Mouse (Mus musculus): ENCODE measurements at regions not wholly inside any gene's neighbourhood (a gene's known extent, or its start where the extent isn't known, plus 50 kb on each side); places are given as distances from the start of the nearest gene placed in this dataset.

DNA sequence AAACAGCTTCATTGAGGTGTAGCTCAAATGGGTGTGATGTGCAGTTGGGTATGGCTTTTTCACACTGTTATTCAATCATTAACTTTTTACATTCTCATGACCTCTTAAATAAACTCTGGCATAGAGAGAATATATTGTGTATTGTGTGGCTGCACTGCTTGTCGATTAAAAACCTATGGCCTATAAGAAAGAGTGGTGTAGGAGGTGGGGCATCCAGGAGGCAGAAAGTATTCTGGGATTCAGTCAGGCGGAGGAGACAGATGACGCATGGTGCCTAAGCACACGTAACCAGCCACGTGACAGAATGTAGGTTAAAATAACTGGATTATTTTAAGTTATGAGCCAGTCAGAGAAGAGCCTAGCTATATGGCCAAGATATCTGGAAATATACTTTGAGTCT lies 78.2 kb upstream of the Slc16a7 start:
- DNase-seq (ENCODE audit: low read depth) = no peak
- TF ChIP-seq POLR2A (IDR thresholded peaks at IDR 0.05; ENCODE audit: borderline replicate concordance, extremely low read depth, insufficient read depth, insufficient read length, poor library complexity, severe bottlenecking) (no peak), CTCF (IDR thresholded peaks at IDR 0.05; ENCODE audit: borderline replicate concordance, extremely low read depth, insufficient read depth, insufficient read length) (no peak)

DNA sequence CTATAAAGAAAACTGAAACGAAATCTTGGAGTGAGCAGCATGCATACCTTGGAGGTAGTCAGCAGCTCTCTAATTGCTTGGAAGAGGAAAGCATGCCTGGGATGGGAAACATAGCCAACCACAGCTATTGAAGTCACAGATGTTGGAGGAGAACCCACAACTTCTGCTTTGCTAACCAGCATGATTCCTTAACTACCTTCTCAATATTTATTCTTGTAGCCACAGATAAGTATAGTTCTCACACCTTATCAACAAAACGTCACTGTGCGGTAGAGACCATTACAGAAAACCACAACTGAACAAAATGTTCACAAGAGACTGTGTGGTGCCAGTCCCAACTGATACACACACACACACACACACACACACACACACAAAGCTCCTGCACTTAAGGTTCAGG lies 99.1 kb upstream of the Slc16a7 start:
- TF ChIP-seq CTCF (IDR thresholded peaks at IDR 0.05; ENCODE audit: borderline replicate concordance, extremely low read depth, insufficient read depth, insufficient read length) = no peak
- TF ChIP-seq POLR2A (IDR thresholded peaks at IDR 0.05; ENCODE audit: borderline replicate concordance, extremely low read depth, insufficient read depth, insufficient read length, poor library complexity, severe bottlenecking) = no peak
- no peak for DNase-seq (ENCODE audit: low read depth)

DNA sequence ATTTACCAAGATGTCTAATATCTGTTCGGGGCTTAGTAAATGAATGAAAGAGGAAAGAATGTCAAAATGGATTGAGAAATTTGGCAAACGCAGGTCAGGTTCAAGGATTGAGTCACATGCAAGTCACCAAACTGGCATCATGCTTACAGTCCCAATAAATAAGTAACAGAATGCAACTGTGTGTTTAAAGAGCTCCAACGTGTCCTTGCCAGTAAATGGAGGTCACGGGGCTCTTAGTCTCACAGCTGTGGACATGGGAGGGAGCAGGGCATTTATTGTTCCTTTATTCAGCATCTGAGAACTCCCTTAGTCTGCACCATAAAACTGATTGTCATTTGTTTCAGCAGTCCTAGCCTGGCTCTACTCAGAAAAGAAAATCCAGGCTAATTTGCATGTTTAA lies 101.1 kb upstream of the Slc16a7 start:
- peak; percentile 25 for DNase-seq (ENCODE audit: low read depth)
- no peak for TF ChIP-seq POLR2A (IDR thresholded peaks at IDR 0.05; ENCODE audit: borderline replicate concordance, extremely low read depth, insufficient read depth, insufficient read length, poor library complexity, severe bottlenecking)
- TF ChIP-seq CTCF (IDR thresholded peaks at IDR 0.05; ENCODE audit: borderline replicate concordance, extremely low read depth, insufficient read depth, insufficient read length) = no peak

DNA sequence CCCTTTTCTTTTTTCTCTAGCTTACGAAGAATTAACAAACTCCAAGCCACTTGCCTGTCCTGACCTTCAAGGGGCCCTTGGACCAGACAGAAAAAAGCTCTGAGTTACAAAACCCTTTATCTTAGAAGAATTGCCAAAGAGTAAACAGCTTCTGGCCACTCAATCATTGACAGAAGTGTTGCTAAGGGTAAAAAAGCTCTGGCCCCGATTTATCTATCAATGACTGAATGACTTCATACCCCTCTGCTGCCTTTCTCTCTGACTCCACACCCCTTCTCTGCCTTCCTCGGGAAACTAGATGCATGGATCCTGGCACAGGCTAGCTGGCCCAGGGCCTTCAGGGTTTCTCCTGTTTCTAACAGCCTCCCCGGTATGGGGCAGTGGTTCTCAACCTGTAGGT lies 105.2 kb upstream of the Slc16a7 start:
- no peak for TF ChIP-seq POLR2A (IDR thresholded peaks at IDR 0.05; ENCODE audit: borderline replicate concordance, extremely low read depth, insufficient read depth, insufficient read length, poor library complexity, severe bottlenecking)
- TF ChIP-seq CTCF (IDR thresholded peaks at IDR 0.05; ENCODE audit: borderline replicate concordance, extremely low read depth, insufficient read depth, insufficient read length) = no peak
- no peak for DNase-seq (ENCODE audit: low read depth)

DNA sequence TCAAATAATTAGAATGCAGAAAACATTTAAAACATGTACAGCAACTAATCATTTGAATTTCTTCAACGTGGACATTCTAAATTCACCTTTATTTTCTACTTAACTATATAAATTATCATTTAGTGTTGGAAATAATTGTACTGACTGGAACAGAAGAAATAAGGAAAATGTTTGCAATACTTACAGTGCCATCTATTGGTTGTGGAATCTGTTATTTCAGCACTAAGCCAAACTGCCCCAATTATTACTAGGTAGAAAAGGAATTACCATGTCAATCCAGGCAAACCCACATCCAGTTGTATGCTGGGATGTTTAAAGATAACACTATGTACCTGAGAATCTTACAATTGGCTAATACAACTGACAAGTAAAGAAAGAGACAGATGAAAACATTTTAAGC lies 109.1 kb upstream of the Slc16a7 start:
- TF ChIP-seq POLR2A (IDR thresholded peaks at IDR 0.05; ENCODE audit: borderline replicate concordance, extremely low read depth, insufficient read depth, insufficient read length, poor library complexity, severe bottlenecking) (no peak), CTCF (IDR thresholded peaks at IDR 0.05; ENCODE audit: borderline replicate concordance, extremely low read depth, insufficient read depth, insufficient read length) (no peak)
- DNase-seq (ENCODE audit: low read depth) = peak; percentile 78

DNA sequence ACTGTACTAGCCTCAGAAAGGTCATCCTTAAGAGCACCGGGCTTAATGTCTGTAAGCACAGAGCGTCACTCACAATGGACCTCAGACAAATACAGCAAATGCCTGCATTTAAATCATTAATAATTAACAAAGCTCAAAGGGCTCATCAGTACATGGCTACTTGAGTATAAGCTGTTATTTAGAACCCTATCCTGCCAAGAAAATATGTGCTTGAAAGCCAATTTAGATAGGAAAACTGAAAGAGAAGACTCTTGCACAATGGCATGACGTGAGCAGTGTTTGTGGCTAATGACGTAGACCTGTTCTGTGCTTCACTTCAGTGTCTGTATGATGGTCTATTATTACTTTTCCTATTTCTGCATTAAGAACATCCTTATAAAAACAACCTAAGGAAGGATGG lies 111.1 kb upstream of the Slc16a7 start:
- no peak for TF ChIP-seq POLR2A (IDR thresholded peaks at IDR 0.05; ENCODE audit: borderline replicate concordance, extremely low read depth, insufficient read depth, insufficient read length, poor library complexity, severe bottlenecking)
- TF ChIP-seq CTCF (IDR thresholded peaks at IDR 0.05; ENCODE audit: borderline replicate concordance, extremely low read depth, insufficient read depth, insufficient read length) = no peak
- peak; percentile 8 for DNase-seq (ENCODE audit: low read depth)

DNA sequence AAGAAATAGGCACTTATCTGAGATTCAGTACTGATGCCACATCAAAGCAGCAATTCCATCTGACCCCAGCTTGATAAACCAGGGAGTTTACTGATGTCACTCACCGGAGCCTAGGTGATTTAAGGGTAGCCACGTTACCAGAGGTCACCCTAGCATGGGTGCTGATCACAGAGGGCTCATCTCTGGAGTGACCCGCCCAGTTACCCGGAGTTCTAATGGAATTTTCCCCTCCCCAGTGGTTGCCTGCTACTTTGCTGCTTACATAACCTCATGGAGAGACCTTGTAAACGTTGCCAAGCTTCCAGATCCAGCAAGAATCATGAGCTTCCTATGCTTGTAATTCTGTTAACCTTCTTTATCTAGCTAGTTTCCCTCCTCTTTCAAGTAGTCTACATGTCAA lies 125.8 kb upstream of the Slc16a7 start:
- no peak for TF ChIP-seq POLR2A (IDR thresholded peaks at IDR 0.05; ENCODE audit: borderline replicate concordance, extremely low read depth, insufficient read depth, insufficient read length, poor library complexity, severe bottlenecking)
- no peak for TF ChIP-seq CTCF (IDR thresholded peaks at IDR 0.05; ENCODE audit: borderline replicate concordance, extremely low read depth, insufficient read depth, insufficient read length)
- no peak for DNase-seq (ENCODE audit: low read depth)

DNA sequence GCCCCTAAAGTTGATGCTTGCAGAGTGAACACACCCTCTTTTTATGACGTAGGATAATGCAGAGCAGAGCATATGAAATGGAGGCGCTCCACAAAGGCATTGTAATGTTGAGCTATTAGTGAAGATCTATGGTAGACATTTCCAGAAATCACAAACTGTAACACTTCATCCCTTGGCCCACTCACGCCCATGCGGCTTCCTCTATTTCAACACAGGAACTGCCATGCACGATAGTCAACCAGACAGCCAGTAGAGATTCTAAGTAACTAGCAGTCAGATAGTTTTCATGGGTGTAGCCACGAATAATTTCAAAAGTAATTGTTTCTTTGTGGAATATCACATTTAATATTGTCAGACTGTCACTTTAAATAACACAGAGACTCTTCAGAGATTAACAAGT lies 141.6 kb upstream of the Slc16a7 start:
- TF ChIP-seq CTCF (IDR thresholded peaks at IDR 0.05; ENCODE audit: borderline replicate concordance, extremely low read depth, insufficient read depth, insufficient read length) = no peak
- TF ChIP-seq POLR2A (IDR thresholded peaks at IDR 0.05; ENCODE audit: borderline replicate concordance, extremely low read depth, insufficient read depth, insufficient read length, poor library complexity, severe bottlenecking) = no peak
- no peak for DNase-seq (ENCODE audit: low read depth)

DNA sequence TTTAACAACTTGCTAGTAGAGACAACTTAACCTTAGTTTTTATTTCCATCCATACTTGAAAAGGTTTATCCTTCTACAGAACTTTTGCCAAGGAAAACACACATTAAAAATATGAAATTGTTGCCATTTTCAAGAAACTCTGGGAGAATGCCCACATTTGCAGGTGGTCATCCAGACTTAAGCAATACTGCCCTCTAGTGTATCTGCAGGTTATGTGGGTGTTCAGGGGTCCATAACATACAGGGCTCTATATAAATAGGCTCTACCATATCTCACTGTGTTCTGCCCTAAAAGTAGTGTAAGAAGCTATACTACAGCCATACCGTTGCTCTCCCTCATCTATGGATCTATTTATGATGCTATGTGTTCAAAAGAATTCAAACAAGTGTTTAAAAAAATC lies 149.1 kb upstream of the Slc16a7 start:
- DNase-seq (ENCODE audit: low read depth) = peak; percentile 81
- peak; percentile 62; the same call in 1 of the 2 replicates for TF ChIP-seq CTCF (IDR thresholded peaks at IDR 0.05; ENCODE audit: borderline replicate concordance, extremely low read depth, insufficient read depth, insufficient read length)
- no peak for TF ChIP-seq POLR2A (IDR thresholded peaks at IDR 0.05; ENCODE audit: borderline replicate concordance, extremely low read depth, insufficient read depth, insufficient read length, poor library complexity, severe bottlenecking)

DNA sequence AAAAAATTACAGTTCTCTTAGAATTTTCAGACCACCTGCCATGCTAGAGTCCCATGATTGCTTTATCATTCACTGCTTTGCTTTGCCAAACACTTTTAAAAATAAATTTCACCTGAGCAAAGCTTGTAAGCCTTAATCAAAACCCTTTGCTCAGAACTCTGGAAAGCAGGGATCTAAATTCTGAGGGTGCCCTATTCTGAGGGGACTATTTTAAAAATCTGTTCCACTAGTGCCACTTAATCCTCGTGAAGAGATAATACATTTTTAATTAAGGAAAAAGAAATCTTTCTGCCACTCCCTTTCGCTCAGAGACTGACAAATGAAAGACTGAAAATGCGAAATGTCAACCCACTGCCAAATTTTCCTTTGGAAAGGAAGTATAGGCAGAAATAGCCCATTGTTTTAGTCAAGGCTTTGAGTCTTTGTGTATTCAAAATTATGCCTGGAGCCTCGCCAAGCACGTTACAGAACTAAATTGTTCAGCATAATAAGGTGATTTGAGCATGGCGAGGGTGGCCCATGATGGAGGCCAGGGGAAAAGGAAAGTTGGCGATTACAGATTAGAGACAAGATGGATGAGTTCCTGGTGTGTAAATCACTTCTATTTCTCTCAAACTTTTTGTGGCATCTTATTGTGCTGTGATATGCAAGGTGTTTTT lies 197.4 kb upstream of the Slc16a7 start:
- TF ChIP-seq POLR2A (IDR thresholded peaks at IDR 0.05; ENCODE audit: borderline replicate concordance, extremely low read depth, insufficient read depth, insufficient read length, poor library complexity, severe bottlenecking) = no peak
- no peak for TF ChIP-seq CTCF (IDR thresholded peaks at IDR 0.05; ENCODE audit: borderline replicate concordance, extremely low read depth, insufficient read depth, insufficient read length)
- DNase-seq (ENCODE audit: low read depth) = peak; percentile 95

DNA sequence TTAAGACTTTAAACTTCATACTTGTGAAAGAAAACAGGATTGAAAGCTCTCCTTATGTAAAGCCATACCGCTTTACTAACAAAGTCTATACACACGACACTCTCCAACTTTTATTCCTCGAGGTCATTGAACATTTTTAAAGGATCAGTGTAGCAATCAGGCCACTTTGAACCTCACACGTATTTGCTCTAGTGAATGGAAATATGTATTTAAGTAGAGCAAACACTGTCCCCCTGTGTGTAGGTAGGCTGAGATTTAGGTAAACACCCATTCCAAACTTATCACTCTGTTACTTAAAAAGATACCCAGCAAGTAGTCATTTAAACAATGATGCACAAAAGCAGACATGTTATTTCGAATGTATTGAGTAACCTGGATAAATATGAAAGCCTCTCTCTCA lies 203.7 kb upstream of the Slc16a7 start:
- TF ChIP-seq CTCF (IDR thresholded peaks at IDR 0.05; ENCODE audit: borderline replicate concordance, extremely low read depth, insufficient read depth, insufficient read length) = no peak
- TF ChIP-seq POLR2A (IDR thresholded peaks at IDR 0.05; ENCODE audit: borderline replicate concordance, extremely low read depth, insufficient read depth, insufficient read length, poor library complexity, severe bottlenecking) = no peak

DNA sequence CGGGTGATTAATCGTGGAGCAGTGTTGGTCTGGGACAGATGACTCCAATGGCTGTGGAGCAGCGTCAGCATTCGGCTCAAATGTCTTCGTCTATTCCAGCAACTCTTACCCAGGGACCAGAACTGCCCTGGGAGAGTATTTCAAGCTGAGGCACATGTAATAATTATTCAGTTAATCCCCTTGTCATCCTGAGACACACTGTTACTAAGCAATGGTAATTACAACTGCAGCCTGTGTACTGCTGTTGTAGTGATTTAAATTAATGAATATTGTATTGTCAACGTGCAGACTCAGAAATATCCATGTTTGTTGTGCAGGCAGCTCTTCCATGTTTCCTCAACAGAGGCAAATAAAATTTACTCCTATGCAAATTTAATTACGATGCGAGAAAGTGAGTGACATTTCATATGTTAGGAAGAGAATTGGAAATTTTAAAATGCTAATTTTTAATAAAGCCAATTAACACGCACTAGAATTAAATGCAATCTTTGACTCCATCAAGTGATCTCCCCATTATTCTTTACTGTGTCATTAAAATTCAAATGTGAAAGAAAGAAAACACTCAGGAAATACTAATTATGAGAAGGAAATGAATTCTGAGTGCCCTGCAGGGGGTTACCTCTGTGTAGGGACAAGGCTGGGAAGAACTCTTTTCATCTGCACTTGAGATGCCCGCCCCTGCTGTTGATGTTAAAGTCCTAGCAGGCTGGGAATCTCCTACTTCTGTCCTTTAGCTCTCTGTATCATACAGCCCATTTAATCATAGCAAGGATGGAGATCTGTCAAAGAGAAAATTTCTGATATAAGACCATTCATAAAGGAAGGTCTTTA lies 218.7 kb upstream of the Slc16a7 start:
- TF ChIP-seq POLR2A (IDR thresholded peaks at IDR 0.05; ENCODE audit: borderline replicate concordance, extremely low read depth, insufficient read depth, insufficient read length, poor library complexity, severe bottlenecking) = no peak
- no peak for TF ChIP-seq CTCF (IDR thresholded peaks at IDR 0.05; ENCODE audit: borderline replicate concordance, extremely low read depth, insufficient read depth, insufficient read length)
- peak; percentile 81 for DNase-seq (ENCODE audit: low read depth)

More for the DNA sequence above, 203.7 kb upstream of the Slc16a7 start:
- no peak for DNase-seq (ENCODE audit: low read depth)

All from brain, embryonic 14.5 days (tissue).